Mouse (Mus musculus) liver, postnatal 0 days (tissue): Measurements from ENCODE around the gene Catsperg2. TPM values are rescaled to one million over a fixed set of nuclear protein-coding genes. Genes with fewer than 3 reads are reported as not detected.
"Not testable (repeated sequence)": the region's sequence is repeated elsewhere in the genome, so short reads cannot be mapped to it uniquely, and the experiment has no call there.

Source experiments
- ATAC-seq: fragments of 200-750 bp; cut with Nextera tagmentation; 2 replicates; pipeline ENCODE4 v1.8.0; 2017; ENCODE audit warnings: mild to moderate bottlenecking, moderate library complexity
- DNase-seq: peaks from one replicate; pipeline ENCODE4 v3.0.0-alpha.2; 2016
- H3K27ac ChIP-seq: fragments of 300-500 bp; sonication (generic); 2 replicates; pipeline ENCODE4 v1.5.1; 2014; ENCODE audit warnings: antibody characterized with exemption, moderate library complexity, mild to moderate bottlenecking, low read depth
- H3K27me3 ChIP-seq: fragments of 300-500 bp; sonication (generic); 2 replicates; pipeline ENCODE4 v1.6.1; 2014; ENCODE audit warnings: low read length, control low read depth, mixed read lengths; ENCODE audit not compliant: insufficient read depth
- H3K36me3 ChIP-seq: fragments of 300-500 bp; sonication (generic); replicated peaks from 2 replicates; pipeline ENCODE4 v1.6.1; 2014; ENCODE audit warnings: mild to moderate bottlenecking, control low read depth, low read length, moderate library complexity, mixed read lengths; ENCODE audit not compliant: insufficient read depth
- H3K4me1 ChIP-seq: fragments of 300-500 bp; sonication (generic); 2 replicates; pipeline ENCODE4 v1.6.1; 2014; ENCODE audit warnings: antibody characterized with exemption, mild to moderate bottlenecking, control low read depth; ENCODE audit not compliant: insufficient read depth
- H3K4me2 ChIP-seq: fragments of 300-500 bp; sonication (generic); 2 replicates; pipeline ENCODE4 v1.6.1; 2014; ENCODE audit warnings: low read depth, mild to moderate bottlenecking, low read length, moderate library complexity, mixed read lengths
- H3K4me3 ChIP-seq: fragments of 300-500 bp; sonication (generic); 2 replicates; pipeline ENCODE4 v1.5.1; 2014; ENCODE audit warnings: low read depth, low read length
- H3K9ac ChIP-seq: fragments of 300-500 bp; sonication (generic); replicated peaks from 2 replicates; pipeline ENCODE4 v1.6.1; 2014; ENCODE audit warnings: mild to moderate bottlenecking, moderate library complexity
- H3K9me3 ChIP-seq: fragments of 300-500 bp; sonication (generic); 2 replicates; pipeline ENCODE4 v1.6.1; 2016; ENCODE audit warnings: mild to moderate bottlenecking, control low read depth, low read length, mixed read lengths
- CTCF ChIP-seq: sonication (generic); IDR thresholded peaks from 2 replicates; pipeline ENCODE4 v1.5.1; 2016; ENCODE audit warnings: antibody characterized with exemption, low read depth
- EP300 ChIP-seq: IDR thresholded peaks from 2 replicates; pipeline ENCODE4 v1.6.1; 2016; ENCODE audit warnings: antibody characterized with exemption, low read depth, mild to moderate bottlenecking
- WGBS: fragments of 180-500 bp; shearing (Covaris S2); extraction: QIAGEN DNeasy Blood & Tissue Kit; methylation state at CpG from one replicate; pipeline ENCODE4 v1.1.7; 2014; ENCODE audit not compliant: insufficient replicate concordance; 5-methylcytosine and 5-hydroxymethylcytosine counted together
- polyA plus RNA-seq: library from polyadenylated mRNA; unstranded; fragments of >200 nt; fragmentation: Nextera tagmentation; extraction: Ambion mirVana; gene quantifications from 2 replicates; pipeline ENCODE4 v1.2.1, GENCODE M21; 2015

Catsperg2 gene
- polyA plus RNA-seq: not detected in 2 replicates

DNA sequence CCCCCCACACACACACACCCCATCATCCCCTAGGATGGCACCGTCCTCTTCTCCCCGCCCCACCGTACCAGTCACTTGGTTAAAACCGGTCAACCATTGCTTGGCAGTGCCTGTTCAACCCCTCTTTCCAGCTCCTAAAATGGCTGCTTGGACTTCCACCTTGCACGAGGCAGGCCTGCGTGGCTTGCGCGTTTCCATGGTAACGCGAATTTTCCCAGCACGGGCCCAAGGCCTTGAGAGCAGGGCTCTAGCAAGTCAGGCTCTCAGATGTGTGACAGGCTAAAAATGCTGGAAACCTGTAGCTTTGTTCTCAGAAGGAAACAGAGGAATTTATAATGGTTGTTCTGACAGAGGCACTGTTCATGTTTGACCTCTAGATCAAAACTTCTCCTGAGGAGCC is at the start of gene Catsperg2:
TSS of gene Catsperg2 (minus strand) at position 173 of the 400 bp plus-strand sequence.
- not testable (repeated sequence) for H3K9ac ChIP-seq, ATAC-seq, H3K27ac ChIP-seq, H3K27me3 ChIP-seq, H3K4me2 ChIP-seq, H3K4me3 ChIP-seq, H3K36me3 ChIP-seq, H3K9me3 ChIP-seq, H3K4me1 ChIP-seq, DNase-seq
- WGBS: 62% methylated on average over 11 of the region's 11 CpGs

- no peak overlapping the region for H3K9ac ChIP-seq
- no peak overlapping the region for H3K4me3 ChIP-seq
- no peak for TF ChIP-seq CTCF
- no peak for TF ChIP-seq EP300
- H3K27me3 ChIP-seq: no peaks in the 10 kb centered on the region
- H3K9me3 ChIP-seq: peaks cover 9% of the 10 kb centered on the region
- H3K4me1 ChIP-seq: no peaks in the 10 kb centered on the region
- 94% methylated on average over 19 of the region's 19 CpGs for WGBS
- no peak for ATAC-seq
- no peak overlapping the region for H3K27ac ChIP-seq
- peaks cover 59% of the 10 kb centered on the region for H3K36me3 ChIP-seq
- H3K4me2 ChIP-seq: no peak overlapping the region
- DNase-seq: peak; percentile 7
Observed at GRCm38 (mm10) chr7:29776568-29776967, 49.7 kb upstream of the Catsperg2 start.

DNA sequence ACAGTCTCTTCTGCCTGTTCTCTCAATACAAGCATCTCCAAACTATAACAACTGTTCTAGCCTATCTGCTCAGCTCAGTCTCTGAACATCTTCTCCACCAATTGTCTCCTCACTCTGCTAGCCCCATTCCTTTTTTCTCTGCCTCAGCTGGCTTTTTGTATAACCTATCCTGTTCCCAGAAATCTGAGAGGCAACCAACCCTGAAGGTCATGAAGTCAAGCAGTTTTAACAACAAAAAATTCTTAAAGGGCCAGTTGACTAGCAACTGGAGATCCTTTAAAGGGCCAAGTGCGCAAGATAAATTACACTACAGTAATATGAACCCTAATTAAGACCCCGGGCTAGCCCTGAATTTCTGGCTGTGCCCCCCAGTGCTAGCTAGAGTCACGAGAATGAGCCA is 47.5 kb upstream of the Catsperg2 start:
- no peak for ATAC-seq

GRCm38 (mm10) chr7:29773503-29773902 is 46.7 kb upstream of the Catsperg2 start:
- H3K9ac ChIP-seq: no peak overlapping the region
- no peak overlapping the region for H3K4me3 ChIP-seq
- no peak for TF ChIP-seq CTCF
- TF ChIP-seq EP300: no peak
- H3K36me3 ChIP-seq: peaks cover 56% of the 10 kb centered on the region
- H3K9me3 ChIP-seq: peaks cover 9% of the 10 kb centered on the region
- DNase-seq: peak; percentile 4
- WGBS: 89% methylated on average over 7 of the region's 7 CpGs
- H3K27ac ChIP-seq: no peak overlapping the region
- H3K4me1 ChIP-seq: peaks cover 10% of the 10 kb centered on the region
- H3K4me2 ChIP-seq: no peak overlapping the region
- no peaks in the 10 kb centered on the region for H3K27me3 ChIP-seq
- no peak for ATAC-seq

More for the DNA sequence above, 47.5 kb upstream of the Catsperg2 start:
- Histone ChIP-seq H3K9ac (no peak overlapping the region), H3K36me3 (peaks cover 62% of the 10 kb centered on the region), H3K27me3 (no peaks in the 10 kb centered on the region), H3K9me3 (peaks cover 9% of the 10 kb centered on the region), H3K4me1 (peaks cover 9% of the 10 kb centered on the region), H3K4me3 (no peak overlapping the region), H3K27ac (no peak overlapping the region), H3K4me2 (no peak overlapping the region)
- WGBS: 90% methylated on average over 3 of the region's 3 CpGs
- no peak for TF ChIP-seq CTCF
- TF ChIP-seq EP300: no peak
- no peak for DNase-seq

- Histone ChIP-seq H3K4me2 (peak overlapping the region; percentile 94), H3K4me1 (peaks cover 19% of the 10 kb centered on the region), H3K9me3 (no peaks in the 10 kb centered on the region), H3K9ac (peak overlapping the region; percentile 65), H3K27ac (peak overlapping the region; percentile 90), H3K36me3 (peaks cover 13% of the 10 kb centered on the region), H3K4me3 (peak overlapping the region; percentile 67), H3K27me3 (no peaks in the 10 kb centered on the region)
- no peak for DNase-seq
- TF ChIP-seq EP300: no peak
- TF ChIP-seq CTCF: no peak
- no peak for ATAC-seq
- 2% methylated on average over 10 of the region's 10 CpGs for WGBS
Observed at GRCm38 (mm10) chr7:29768980-29769379, 42.1 kb upstream of the Catsperg2 start.

DNA sequence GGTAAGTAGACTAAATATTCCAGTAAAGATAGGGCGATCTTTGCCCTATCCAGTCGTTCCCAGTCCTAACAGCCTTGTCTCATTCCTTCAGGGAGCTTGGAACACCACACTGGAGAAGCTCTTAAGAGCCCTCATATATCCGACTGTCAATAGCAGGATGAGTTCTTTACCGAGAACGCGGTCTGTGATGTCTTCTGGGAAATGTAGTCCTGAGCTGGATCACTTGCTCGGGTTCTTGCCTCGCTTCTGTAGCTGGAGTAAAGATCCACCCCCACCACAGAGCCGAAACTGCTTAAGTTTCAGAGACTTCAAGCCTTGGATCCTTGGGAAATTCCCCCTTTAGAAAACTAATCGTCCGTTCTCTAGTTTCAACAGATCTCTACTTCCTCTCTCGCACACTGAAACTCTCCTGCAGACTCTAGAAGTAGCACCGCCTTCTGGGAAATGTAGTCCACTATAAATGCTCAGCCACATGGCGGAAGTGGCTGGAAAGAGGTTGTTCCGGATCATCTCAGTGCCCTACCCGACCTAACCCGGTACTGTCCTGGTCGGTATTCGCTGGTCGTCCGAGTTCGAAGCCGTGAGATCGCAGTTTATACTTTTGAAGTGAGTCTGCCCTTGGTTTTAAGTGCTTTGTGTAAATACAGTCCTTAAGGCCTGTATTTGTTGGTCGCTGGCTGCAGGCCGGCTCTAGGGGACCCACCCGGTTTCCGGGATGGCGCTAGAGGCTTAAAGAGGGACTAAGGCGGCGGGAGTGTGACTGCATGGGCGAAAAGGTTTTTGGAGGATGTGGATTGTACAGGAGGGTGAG is 41.5 kb upstream of the Catsperg2 start, which contains the start of gene Zfp84:
TSS of gene Zfp84 (plus strand) at position 463 of the 811 bp plus-strand sequence.
- Histone ChIP-seq H3K27me3 (no peaks in the 10 kb centered on the region), H3K4me1 (peaks cover 19% of the 10 kb centered on the region), H3K9ac (peak within 1 kb of the TSS; percentile 65), H3K36me3 (peaks cover 7% of the 10 kb centered on the region), H3K27ac (peak within 1 kb of the TSS; percentile 90), H3K4me3 (peak within 1 kb of the TSS; percentile 67), H3K4me2 (peak within 1 kb of the TSS; percentile 94), H3K9me3 (no peaks in the 10 kb centered on the region)
- ATAC-seq (peak; percentile 97), DNase-seq (peak; percentile 86)
- TF ChIP-seq CTCF: no peak
- no peak for TF ChIP-seq EP300
- under 1% methylated on average over 32 of the region's 32 CpGs for WGBS
